Mouse (Mus musculus) liver, embryonic 14.5 days (tissue): ENCODE measurements at regions not wholly inside any gene's neighbourhood (a gene's known extent, or its start where the extent isn't known, plus 50 kb on each side); places are given as distances from the start of the nearest gene placed in this dataset.

Experiments
- ATAC-seq: fragments of 200-750 bp; cut with Nextera tagmentation; 2 replicates; pipeline ENCODE4 v1.8.0; 2017; ENCODE audit warnings: moderate number of reproducible peaks, mild to moderate bottlenecking, moderate library complexity; ENCODE audit not compliant: insufficient read depth
- DNase-seq, 3 experiments: peaks; one replicate each; pipeline ENCODE4 v3.0.0-alpha.2; 2012 to 2013; ENCODE audit warnings: low read depth in 3 of 3, low spot score in 3 of 3
- H3K27ac ChIP-seq: fragments of 300-500 bp; sonication (generic); 2 replicates; pipeline ENCODE4 v1.5.1; 2014; ENCODE audit warnings: moderate library complexity, mild to moderate bottlenecking, control low read depth, inconsistent platforms
- H3K27me3 ChIP-seq: fragments of 300-500 bp; sonication (generic); 2 replicates; pipeline ENCODE4 v1.6.1; 2014; ENCODE audit warnings: mild to moderate bottlenecking, low read length, moderate library complexity; ENCODE audit not compliant: control insufficient read depth, insufficient read depth
- H3K36me3 ChIP-seq: fragments of 300-500 bp; sonication (generic); replicated peaks from 2 replicates; pipeline ENCODE4 v1.6.1; 2014; ENCODE audit warnings: low read depth; ENCODE audit not compliant: control insufficient read depth, insufficient read depth
- H3K4me1 ChIP-seq, 2 experiments: fragments of 200-500 bp in 1 of 2; fragments of 300-500 bp in 1 of 2; sonication (generic) in 1 of 2; replicated peaks; 2 replicates each; pipeline ENCODE4 v1.6.1; 2012 to 2014; ENCODE audit warnings: antibody characterized with exemption in 1 of 2, inconsistent platforms in 1 of 2, low read length in 1 of 2; ENCODE audit not compliant: control insufficient read depth in 2 of 2, insufficient read depth in 2 of 2
- H3K4me2 ChIP-seq: fragments of 300-500 bp; sonication (generic); 2 replicates; pipeline ENCODE4 v1.6.1; 2014; ENCODE audit warnings: low read depth, mild to moderate bottlenecking, control low read depth, moderate library complexity
- H3K4me3 ChIP-seq, 2 experiments: fragments of 200-500 bp in 1 of 2; fragments of 300-500 bp in 1 of 2; sonication (generic) in 1 of 2; 2 replicates each; pipeline ENCODE4 v1.5.1; 2012 to 2014; ENCODE audit warnings: low read depth in 2 of 2, low read length in 2 of 2, mild to moderate bottlenecking in 2 of 2, control low read depth in 1 of 2, inconsistent platforms in 1 of 2, moderate library complexity in 1 of 2; ENCODE audit not compliant: insufficient read depth in 1 of 2
- H3K9ac ChIP-seq: fragments of 300-500 bp; sonication (generic); replicated peaks from 2 replicates; pipeline ENCODE4 v1.6.1; 2014; ENCODE audit warnings: mild to moderate bottlenecking, control low read depth, moderate library complexity
- H3K9me3 ChIP-seq: fragments of 300-500 bp; sonication (generic); 2 replicates; pipeline ENCODE4 v1.6.1; 2016; ENCODE audit warnings: low read length, mixed read lengths; ENCODE audit not compliant: control insufficient read depth
- CTCF ChIP-seq: IDR thresholded peaks from 2 replicates; pipeline ENCODE4 v1.5.1; 2016; ENCODE audit warnings: antibody characterized with exemption, low read depth, control low read depth
- EP300 ChIP-seq: IDR thresholded peaks from 2 replicates; pipeline ENCODE4 v1.6.1; 2016; ENCODE audit warnings: antibody characterized with exemption, low read depth
- WGBS: fragments of 180-500 bp; shearing (Covaris S2); extraction: QIAGEN DNeasy Blood & Tissue Kit; methylation state at CpG from one replicate; pipeline ENCODE4 v1.1.7; 2014; ENCODE audit not compliant: insufficient replicate concordance; 5-methylcytosine and 5-hydroxymethylcytosine counted together

GRCm38 (mm10) chr2:159250993-159251665, 456.5 kb downstream of the Dhx35 start:
- no peak for DNase-seq
- ATAC-seq: no peak
- no peak overlapping the region for H3K9ac ChIP-seq
- no peaks in the 10 kb centered on the region for H3K27me3 ChIP-seq
- H3K9me3 ChIP-seq: no peaks in the 10 kb centered on the region
- 50% methylated on average over 6 of the region's 6 CpGs for WGBS
- TF ChIP-seq EP300: no peak
- no peak for TF ChIP-seq CTCF
- no peaks in the 10 kb centered on the region for H3K36me3 ChIP-seq
- no peak overlapping the region for H3K4me2 ChIP-seq
- H3K4me3 ChIP-seq: no peak overlapping the region
- no peaks in the 10 kb centered on the region for H3K4me1 ChIP-seq
- no peak overlapping the region for H3K27ac ChIP-seq

GRCm38 (mm10) chr2:159270221-159271080, 475.8 kb downstream of the Dhx35 start:
- 54% methylated on average over 10 of the region's 10 CpGs for WGBS
- H3K9me3 ChIP-seq: no peaks in the 10 kb centered on the region
- no peak overlapping the region for H3K27ac ChIP-seq
- no peaks in the 10 kb centered on the region for H3K27me3 ChIP-seq
- TF ChIP-seq EP300: no peak
- TF ChIP-seq CTCF: no peak
- no peak overlapping the region for H3K4me3 ChIP-seq
- ATAC-seq: no peak
- DNase-seq: no peak
- no peaks in the 10 kb centered on the region for H3K4me1 ChIP-seq
- no peak overlapping the region for H3K9ac ChIP-seq
- H3K4me2 ChIP-seq: no peak overlapping the region
- no peaks in the 10 kb centered on the region for H3K36me3 ChIP-seq

GRCm38 (mm10) chr2:159278896-159279295, 484.3 kb downstream of the Dhx35 start:
- DNase-seq: no peak
- 26% methylated on average over 2 of the region's 2 CpGs for WGBS

GRCm38 (mm10) chr2:159281558-159282320, 487.1 kb downstream of the Dhx35 start:
- 58% methylated on average over 8 of the region's 8 CpGs for WGBS
- no peak for TF ChIP-seq EP300
- TF ChIP-seq CTCF: no peak
- H3K9me3 ChIP-seq: no peaks in the 10 kb centered on the region
- no peaks in the 10 kb centered on the region for H3K36me3 ChIP-seq
- H3K9ac ChIP-seq: no peak overlapping the region
- no peak for ATAC-seq
- no peak overlapping the region for H3K4me2 ChIP-seq
- no peak overlapping the region for H3K27ac ChIP-seq
- H3K27me3 ChIP-seq: no peaks in the 10 kb centered on the region
- H3K4me3 ChIP-seq: no peak overlapping the region
- DNase-seq: no peak
- no peaks in the 10 kb centered on the region for H3K4me1 ChIP-seq

More at GRCm38 (mm10) chr2:159278896-159279295, 484.3 kb downstream of the Dhx35 start:
- Histone ChIP-seq H3K4me3 (no peak overlapping the region), H3K4me2 (no peak overlapping the region), H3K27ac (no peak overlapping the region), H3K9ac (no peak overlapping the region), H3K27me3 (no peaks in the 10 kb centered on the region), H3K4me1 (no peaks in the 10 kb centered on the region), H3K36me3 (no peaks in the 10 kb centered on the region), H3K9me3 (no peaks in the 10 kb centered on the region)
- ATAC-seq: no peak
- no peak for TF ChIP-seq CTCF
- no peak for TF ChIP-seq EP300

- TF ChIP-seq CTCF: no peak
- TF ChIP-seq EP300: no peak
- 65% methylated on average over 5 of the region's 5 CpGs for WGBS
Observed at GRCm38 (mm10) chr2:159284100-159284499, 489.5 kb downstream of the Dhx35 start.

More at GRCm38 (mm10) chr2:159284100-159284499, 489.5 kb downstream of the Dhx35 start:
- Histone ChIP-seq H3K9ac (no peak overlapping the region), H3K9me3 (no peaks in the 10 kb centered on the region), H3K4me3 (no peak overlapping the region), H3K27me3 (no peaks in the 10 kb centered on the region), H3K4me1 (no peaks in the 10 kb centered on the region), H3K27ac (no peak overlapping the region), H3K4me2 (no peak overlapping the region), H3K36me3 (no peaks in the 10 kb centered on the region)
- DNase-seq: no peak
- no peak for ATAC-seq
